Mouse (Mus musculus) testis, postnatal 14 days (tissue): Measurements from ENCODE around the gene Nckap5.
A peak's percentile ranks its signal among the peaks of the same experiment; 100 is the strongest.

Experiments
- DNase-seq: peaks from one replicate; pipeline ENCODE4 v3.0.0; 2021; ENCODE audit warnings: low spot score

Nckap5 gene

GRCm38 (mm10) chr1:126011661-126012091, 818.9 kb downstream of the Nckap5 start:
- DNase-seq, result no peak

GRCm38 (mm10) chr1:126007571-126007970, 823.0 kb downstream of the Nckap5 start:
- DNase-seq, result no peak

DNA sequence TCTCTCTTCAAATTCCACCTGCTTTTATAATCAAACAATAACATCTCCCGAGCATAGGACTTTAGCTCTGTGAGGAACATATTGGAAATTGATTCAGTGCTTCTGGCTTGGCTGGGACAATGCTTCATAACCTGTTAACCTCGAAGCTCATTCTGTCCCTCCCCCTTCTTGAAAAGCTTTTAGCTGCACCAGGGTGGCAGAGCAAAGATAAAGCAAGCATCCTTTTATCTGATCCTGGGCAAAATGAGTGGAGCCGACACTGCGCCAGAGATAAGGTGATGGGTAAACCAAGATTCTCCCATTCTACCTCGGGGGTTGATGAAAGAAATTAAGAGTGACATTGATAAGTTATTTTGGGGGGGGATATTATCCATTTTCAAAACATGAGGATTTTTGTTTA, 824.9 kb downstream of the Nckap5 start:
- DNase-seq, result no peak

DNA sequence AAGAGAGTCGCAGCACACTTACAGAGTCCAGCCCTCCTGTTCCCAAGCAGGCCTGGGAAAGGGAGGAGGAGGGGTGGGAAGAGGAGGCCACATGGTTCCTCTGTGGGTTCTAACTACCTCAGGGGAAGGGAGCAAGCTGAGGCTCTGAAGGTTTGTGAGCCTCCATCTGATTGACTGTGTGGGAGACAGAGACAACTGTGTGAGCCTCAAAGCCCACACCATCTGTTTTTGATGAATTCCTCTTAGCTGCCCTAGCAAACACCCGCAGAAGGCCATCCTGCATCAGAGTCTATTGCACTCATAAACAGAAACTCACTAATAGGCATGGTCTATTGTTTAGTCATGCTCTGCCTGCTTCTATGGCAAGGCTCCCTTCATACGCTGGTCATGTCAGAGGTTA, 834.1 kb downstream of the Nckap5 start:
- no peak for DNase-seq

GRCm38 (mm10) chr1:125987803-125988202, 842.8 kb downstream of the Nckap5 start:
- no peak for DNase-seq

- DNase-seq, result no peak
Observed at GRCm38 (mm10) chr1:125984570-125984969, 846.0 kb downstream of the Nckap5 start.

DNA sequence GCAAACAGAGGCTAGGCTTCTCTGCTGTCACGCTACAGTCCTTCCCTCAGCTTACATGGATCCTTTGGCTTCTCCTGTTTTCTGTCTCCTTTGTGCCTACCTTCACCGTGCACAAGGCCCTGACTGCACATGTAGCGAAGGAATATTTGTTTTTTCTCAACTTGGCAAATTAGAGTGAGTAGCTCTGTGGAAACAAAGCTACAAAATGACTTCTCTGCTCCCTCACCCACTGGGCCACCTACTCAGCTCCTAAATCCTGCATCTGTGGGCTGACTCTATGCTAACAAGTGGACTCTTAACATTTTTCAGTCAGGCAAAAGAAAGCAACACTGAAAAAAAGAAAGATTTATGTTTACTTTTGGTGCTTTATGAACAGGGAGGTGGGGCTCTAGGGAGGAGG, 856.0 kb downstream of the Nckap5 start:
- no peak for DNase-seq

DNA sequence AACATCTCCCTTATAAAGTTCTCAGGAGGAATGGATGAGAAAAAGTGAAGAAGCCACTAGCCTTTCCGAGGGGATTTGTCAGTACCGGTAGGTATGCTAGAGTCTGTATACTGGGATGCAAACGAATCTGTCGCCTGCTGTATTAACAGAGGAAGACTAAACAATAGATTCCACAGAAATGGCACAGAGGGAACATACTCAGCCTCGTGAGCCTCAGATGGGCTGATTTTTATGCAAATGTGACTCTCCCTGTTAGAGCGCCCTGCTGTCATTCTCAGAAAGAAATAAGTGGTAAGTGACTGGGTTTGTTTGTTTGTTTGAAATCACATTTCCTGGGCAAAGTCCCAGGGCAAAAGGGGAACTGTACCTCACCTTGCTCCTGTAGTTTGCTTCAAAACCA, 858.7 kb downstream of the Nckap5 start:
- DNase-seq, result no peak

- DNase-seq, result no peak
Observed at GRCm38 (mm10) chr1:125967671-125968070, 862.9 kb downstream of the Nckap5 start.

GRCm38 (mm10) chr1:125951026-125951425, 879.6 kb downstream of the Nckap5 start:
- no peak for DNase-seq

DNA sequence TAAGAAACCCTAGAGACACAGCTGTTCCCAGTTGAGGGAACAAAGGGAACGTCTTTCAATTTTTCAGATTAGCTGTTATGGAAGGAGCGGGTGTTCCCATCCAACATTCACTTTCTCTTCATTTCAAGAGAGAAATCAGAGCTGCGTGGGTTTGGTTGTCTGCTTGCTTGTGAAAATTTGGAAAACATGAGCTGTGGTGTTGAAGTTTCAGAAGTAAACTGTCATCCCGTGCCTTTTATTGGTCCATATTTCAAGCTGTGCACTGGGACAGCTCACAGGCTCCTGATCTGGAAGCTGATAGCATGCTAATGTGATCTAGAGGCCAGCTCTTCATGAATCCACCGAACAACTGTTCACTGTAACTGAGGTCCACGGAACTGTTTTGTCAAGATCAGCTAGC, 881.5 kb downstream of the Nckap5 start:
- no peak for DNase-seq

GRCm38 (mm10) chr1:125945136-125945535, 885.5 kb downstream of the Nckap5 start:
- no peak for DNase-seq

- no peak for DNase-seq
Observed at GRCm38 (mm10) chr1:125943305-125943704, 887.3 kb downstream of the Nckap5 start.

- no peak for DNase-seq
Observed at GRCm38 (mm10) chr1:125925486-125925885, 905.1 kb downstream of the Nckap5 start.

DNA sequence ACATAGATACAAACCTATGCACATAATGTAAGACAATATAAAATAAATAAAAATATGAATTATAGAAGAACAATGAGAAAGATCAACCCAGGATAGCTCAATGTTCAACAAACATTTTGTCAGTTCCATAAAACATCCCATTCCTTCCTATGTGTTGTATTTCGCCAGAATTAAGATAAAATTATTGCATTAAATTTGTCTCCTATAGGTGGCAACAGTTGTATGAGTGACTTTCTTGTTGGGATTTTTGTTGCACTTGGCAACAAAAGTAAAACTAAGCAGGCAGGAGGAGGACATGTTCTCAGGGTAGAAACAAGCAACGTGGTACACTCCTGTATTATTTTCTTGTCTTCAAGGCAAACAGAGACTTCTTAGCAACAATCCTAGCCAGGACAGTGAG, 907.5 kb downstream of the Nckap5 start:
- DNase-seq, result no peak

DNA sequence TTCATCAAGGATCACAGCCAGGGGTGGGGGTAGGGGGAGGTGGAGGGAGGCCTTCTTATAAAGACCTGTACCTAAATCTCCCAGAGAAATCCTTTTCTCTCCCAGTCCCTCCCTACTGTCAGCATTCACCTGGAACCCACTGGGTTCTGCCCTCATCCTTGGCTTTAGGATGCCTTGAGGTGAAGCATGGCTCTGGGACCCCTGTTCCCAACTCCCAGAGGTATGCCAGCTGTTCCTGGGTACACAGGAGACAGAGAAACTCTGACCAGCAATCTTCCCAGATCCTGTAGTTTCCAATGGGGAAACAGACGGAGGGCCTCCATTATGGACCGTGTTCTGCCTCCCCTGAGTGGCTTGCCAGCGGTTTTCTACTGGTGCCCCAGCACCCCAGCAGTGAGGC, 909.9 kb downstream of the Nckap5 start:
- DNase-seq, result no peak

- DNase-seq, result no peak
Observed at GRCm38 (mm10) chr1:125912601-125913600, 917.7 kb downstream of the Nckap5 start, which contains the start of gene Lypd1. Gene Lypd1, minus strand, starts transcription at chr1:125913101.

DNA sequence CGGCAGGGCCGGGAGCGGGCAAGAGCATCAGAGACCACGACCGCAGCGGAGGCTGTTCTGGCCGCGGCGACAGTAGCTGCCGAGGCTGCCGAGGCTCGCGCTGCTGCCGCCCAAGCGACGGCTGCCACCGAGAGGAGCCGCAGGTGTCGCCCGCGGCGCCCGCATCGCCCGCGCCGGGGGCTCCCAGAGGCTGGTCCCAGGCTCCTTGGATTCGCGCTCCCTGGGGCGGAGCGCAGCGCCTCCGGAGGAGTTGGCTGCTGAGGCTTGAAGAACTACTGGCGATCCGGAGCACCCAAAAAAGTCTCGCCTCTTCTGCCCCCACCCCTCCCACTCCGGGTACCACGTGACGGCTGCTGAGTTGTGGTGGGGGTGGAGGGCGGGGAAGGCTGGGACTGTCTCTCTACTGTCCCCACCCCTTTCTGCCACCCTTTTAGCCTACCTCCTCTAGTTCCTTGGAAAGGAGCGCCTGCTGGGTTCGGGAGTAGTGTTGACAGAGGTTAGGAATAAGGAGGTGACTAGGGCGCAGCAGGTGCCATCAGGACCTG, 918.6 kb downstream of the Nckap5 start:
- DNase-seq, result peak; percentile 7

DNA sequence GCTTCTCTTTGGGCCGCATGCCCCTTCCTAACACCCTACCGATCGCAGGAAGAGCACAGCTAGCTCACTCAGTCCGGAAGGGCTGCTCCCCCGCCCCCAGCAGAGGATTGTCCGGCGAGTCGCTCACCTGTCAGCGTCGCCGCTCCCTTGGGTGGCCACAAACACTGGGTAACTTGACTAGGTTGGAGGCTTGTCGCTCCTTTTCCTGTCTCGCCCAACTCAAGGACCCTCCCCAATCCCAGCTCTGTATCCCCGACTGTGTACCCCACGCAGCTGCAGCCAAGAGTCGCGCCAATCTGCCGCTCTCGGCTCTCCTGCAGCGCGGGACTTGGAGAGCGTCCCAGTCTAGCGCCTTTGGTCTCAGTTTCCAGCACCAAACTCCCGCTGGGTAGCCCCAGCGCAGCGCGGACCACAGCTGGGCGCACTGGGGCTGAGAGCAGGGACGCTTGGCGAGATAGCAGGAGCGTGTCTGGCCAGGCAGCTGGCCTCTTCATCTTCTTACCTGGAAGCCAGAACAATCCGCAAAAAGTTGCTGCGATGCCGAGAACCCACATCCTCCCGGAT, 919.2 kb downstream of the Nckap5 start:
- peak; percentile 7 for DNase-seq

GRCm38 (mm10) chr1:125910871-125911265, 919.7 kb downstream of the Nckap5 start:
- DNase-seq, result no peak

DNA sequence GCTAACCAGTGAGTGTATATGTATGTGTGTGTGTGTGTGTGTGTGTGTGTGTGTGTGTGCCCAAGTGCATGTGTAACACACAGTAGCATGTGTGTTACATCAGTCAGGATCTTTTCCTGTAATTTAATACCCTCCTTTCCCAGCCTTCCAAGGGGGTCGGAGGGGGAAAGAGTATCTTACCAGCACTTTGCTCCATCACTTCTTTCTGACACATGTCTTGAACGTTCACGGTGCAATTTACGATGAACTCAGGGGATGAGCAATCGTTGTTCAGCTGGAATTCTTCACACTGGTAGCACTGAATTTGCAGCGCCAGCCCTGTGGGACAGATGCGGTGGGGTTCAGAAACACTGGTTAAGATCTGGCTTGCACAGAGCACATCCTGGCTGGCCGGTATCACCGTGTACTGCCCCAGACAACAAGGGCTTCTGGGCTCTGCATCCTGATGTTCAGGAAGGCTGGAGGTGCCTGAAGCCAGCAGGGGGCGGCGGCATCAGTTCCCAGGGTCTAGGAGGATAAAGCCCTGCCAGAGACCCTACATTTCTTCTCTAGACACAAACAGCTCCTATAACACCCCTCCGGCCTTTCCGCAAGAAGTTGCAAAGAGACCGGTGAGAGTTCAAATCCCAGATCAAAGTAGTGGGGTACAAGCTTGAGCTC, 920.3 kb downstream of the Nckap5 start:
- no peak for DNase-seq

GRCm38 (mm10) chr1:125893158-125893557, 937.4 kb downstream of the Nckap5 start:
- no peak for DNase-seq
